Mouse (Mus musculus): ENCODE measurements around the gene Baz2a. TPM values are rescaled to one million over a fixed set of nuclear protein-coding genes. Genes with fewer than 3 reads are reported as not detected.

The Baz2a gene
- total RNA-seq, 4 experiments from 2014 or later, result 38.8 to 50.0 (median 46.3) TPM

DNA sequence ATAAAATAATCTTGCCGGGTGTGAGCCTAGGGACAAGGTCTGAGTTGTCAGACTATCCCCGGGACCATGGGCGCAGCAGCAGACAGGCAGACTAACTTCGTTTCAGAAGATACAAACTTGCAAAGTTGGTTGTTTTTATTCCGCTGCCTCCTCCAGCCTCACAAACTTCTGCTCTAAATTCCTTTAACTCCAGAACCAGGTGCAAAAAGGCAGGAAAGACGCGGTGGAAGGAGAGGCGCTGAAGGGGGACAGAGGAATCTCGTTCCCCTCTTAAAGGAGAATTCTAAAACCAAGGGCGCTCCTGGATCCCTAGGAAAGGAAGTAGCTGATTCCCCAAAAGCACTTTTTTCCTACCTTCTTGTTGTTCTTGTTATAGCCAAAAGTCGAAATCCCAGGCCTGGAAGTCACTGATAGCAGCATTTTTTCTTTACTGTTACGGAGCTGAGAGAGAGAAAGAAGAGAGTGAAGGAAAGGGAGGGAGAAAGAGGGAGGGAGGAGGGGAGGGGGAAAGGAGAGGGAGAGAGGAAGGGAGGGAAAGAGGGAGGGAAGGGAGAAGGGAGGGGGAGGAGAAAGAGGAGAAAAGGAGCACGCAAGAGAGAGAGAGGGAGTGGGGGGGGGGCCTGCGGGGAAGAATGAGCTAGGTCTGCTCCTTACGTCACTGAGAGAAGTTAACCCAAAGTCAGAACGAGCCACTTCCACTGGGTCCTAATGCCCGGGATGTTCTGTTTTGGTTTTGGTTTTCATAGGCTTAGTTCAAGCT, 84.8 kb downstream of the Baz2a start:
- DNase-seq (ENCODE audit: low spot score in 2 of 2), result peak in 1 of 2 experiments; percentile 36

DNA sequence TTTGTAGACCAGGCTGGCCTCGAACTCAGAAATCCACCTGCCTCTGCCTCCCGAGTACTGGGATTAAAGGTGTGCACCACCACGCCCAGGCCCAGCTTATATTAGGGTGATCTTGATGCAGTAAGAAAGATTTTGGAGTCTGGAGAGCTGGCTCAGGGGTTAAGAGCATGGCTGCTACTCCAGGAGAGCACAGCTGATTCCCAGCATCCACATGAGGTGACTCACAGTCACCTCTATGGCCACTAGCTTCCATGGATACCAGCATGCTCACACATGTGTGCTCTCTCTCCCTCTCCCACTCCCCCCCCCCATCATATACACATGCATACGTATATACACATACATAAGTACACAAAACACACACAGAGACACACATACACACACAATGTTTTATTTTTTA, 85.9 kb downstream of the Baz2a start:
- DNase-seq (ENCODE audit: low spot score in 2 of 2), result no peak

Small RNA genes lying within 50 kb of the gene (microRNA-seq; reads per million reads assigned to microRNA genes)
- gene Mir677, result 12.4 to 20.1 reads per million in 2 experiments

Other genes starting within 250 kb of the Baz2a start
- not detected for gene Rdh19, start 241.6 kb upstream of the Baz2a start, total RNA-seq (2022)
- not detected for gene Rdh16f2, start 225.1 kb upstream of the Baz2a start, total RNA-seq (2022)
- not detected for gene Rdh7, start 202.8 kb upstream of the Baz2a start, total RNA-seq (2022)
- gene Sdr9c7, start 193.1 kb upstream of the Baz2a start, total RNA-seq (2022), result not detected
- gene Hsd17b6, start 84.0 kb upstream of the Baz2a start, total RNA-seq (2022), result not detected
- gene Prim1, start 76.4 kb upstream of the Baz2a start, total RNA-seq (2022), result 1 to 10 TPM; 6.0 to 9.1 (median 8.0) TPM
- gene Naca, start 56.0 kb upstream of the Baz2a start, total RNA-seq (2022), result 100 to 1,000 TPM; 310 to 353 (median 340) TPM
- 100 to 1,000 TPM; 128 to 136 (median 133) TPM for gene Ptges3, start 32.6 kb upstream of the Baz2a start, total RNA-seq (2022)
- 1,000 to 10,000 TPM; 1,554 to 1,727 (median 1,622) TPM for gene Atp5b, start 8.3 kb upstream of the Baz2a start, total RNA-seq (2022)
- 10 to 100 TPM; 12.1 to 19.4 (median 16.5) TPM for gene Rbms2, start 88.7 kb downstream of the Baz2a start, total RNA-seq (2022)
- 10 to 100 TPM; 24.4 to 33.2 (median 24.6) TPM for gene Gls2, start 102.9 kb downstream of the Baz2a start, total RNA-seq (2022)
- 10 to 100 TPM in 1 of 4 experiments, 1 to 10 TPM in 3; 9.2 to 10.3 (median 9.6) TPM for gene Spryd4, start 120.2 kb downstream of the Baz2a start, total RNA-seq (2022)
- not detected for gene Mip, start 134.3 kb downstream of the Baz2a start, total RNA-seq (2022)
- gene Timeless, start 140.5 kb downstream of the Baz2a start, total RNA-seq (2022), result 1 to 10 TPM; 5.7 to 8.0 (median 7.4) TPM
- not detected for gene Apon, start 162.5 kb downstream of the Baz2a start, total RNA-seq (2022)
- gene Apof, start 177.1 kb downstream of the Baz2a start, total RNA-seq (2022), result not detected
- gene Stat2, start 179.0 kb downstream of the Baz2a start, total RNA-seq (2022), result 10 to 100 TPM; 34.3 to 39.3 (median 37.8) TPM
- not detected for gene Il23a, start 207.2 kb downstream of the Baz2a start, total RNA-seq (2022)
- gene Pan2, start 211.8 kb downstream of the Baz2a start, total RNA-seq (2022), result 10 to 100 TPM; 14.6 to 16.3 (median 15.5) TPM
- 10 to 100 TPM; 69.2 to 89.4 (median 82.4) TPM for gene Cnpy2, start 230.9 kb downstream of the Baz2a start, total RNA-seq (2022)
- 100 to 1,000 TPM; 221 to 231 (median 224) TPM for gene Cs, start 246.2 kb downstream of the Baz2a start, total RNA-seq (2022)

Measured in layer of hippocampus, adult 8-10 months (tissue).